Mouse (Mus musculus) Patski (cell line): ENCODE results near the gene Dazap2. TPM values are rescaled to one million over a fixed set of nuclear protein-coding genes. Genes with fewer than 3 reads are reported as not detected.

Experiments
- ATAC-seq: fragments of 100-300 bp; one replicate; pipeline ENCODE4 v1.8.0; 2021
- CTCF ChIA-PET: fragments of 350-600 bp; sonication (Branson Sonifier 250); formaldehyde crosslinking; loops from one replicate; lab custom pipeline; 2022; ENCODE audit warnings: inconsistent platforms; lab: Charles Lee
- POLR2A ChIA-PET: fragments of 350-600 bp; sonication (Branson Sonifier 250); formaldehyde crosslinking; loops from one replicate; lab custom pipeline; 2022; ENCODE audit warnings: antibody characterized with exemption, inconsistent platforms; lab: Charles Lee
- DNase-seq: peaks from one replicate; pipeline ENCODE4 v3.0.0-alpha.2; 2011; ENCODE audit warnings: low read depth, low spot score
- H3K27me3 ChIP-seq: fragments of 371-371 bp; one replicate; pipeline ENCODE4 v1.5.1; 2021
- CTCF ChIP-seq: fragments of 100-300 bp; IDR thresholded peaks from one replicate; pipeline ENCODE4 v1.5.1; 2021
- in situ Hi-C: fragments of 300-500 bp; cut with MboI; formaldehyde crosslinking; loops from 3 replicates; pipeline ENCODE4 v1.11.1; 2018; ENCODE audit warnings: low pct_unique_long_range_greater_than_20kb, mixed read lengths
- polyA plus RNA-seq: library from polyadenylated mRNA; unstranded; gene quantifications from one replicate; pipeline ENCODE4 v1.2.3, GENCODE M21; 2021

Gene Dazap2
- polyA plus RNA-seq, 1 experiment from 2014 or later: 239 TPM

DNA sequence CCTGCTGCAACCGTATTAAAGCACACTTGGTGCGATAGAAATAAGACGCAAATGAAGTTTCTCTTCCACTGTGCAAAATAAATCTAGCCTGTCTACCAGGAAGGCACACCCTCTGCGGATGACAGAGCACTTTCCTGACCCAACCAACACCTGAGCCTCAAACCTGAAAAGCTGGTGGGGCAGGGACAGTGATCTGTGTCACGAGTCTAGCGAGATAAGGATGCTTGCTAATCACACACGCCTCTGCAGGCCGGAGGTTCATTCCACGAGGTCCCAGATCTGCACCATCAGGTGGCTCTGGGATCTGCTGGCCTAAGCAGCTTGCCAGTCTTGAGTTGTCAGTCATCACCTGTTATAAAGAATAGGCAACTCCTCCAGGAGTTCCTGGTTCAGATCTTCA is 36.5 kb downstream of the Dazap2 start:
- in situ Hi-C loops: no loop called here
- no peak for ATAC-seq
- no peak for TF ChIP-seq CTCF
- no peaks in the 10 kb centered on the region for H3K27me3 ChIP-seq
- no peak for DNase-seq
- ChIA-PET CTCF (interaction anchor here (0.8 to 1.8 kb wide), 3 partner anchors 8 to 49 kb away, joined by 3 read pairs; no protein-coding TSS in a partner anchor), POLR2A (interaction anchor here (1.2 kb wide), 1 partner anchor 13 kb away, joined by 3 read pairs; no protein-coding TSS in a partner anchor)

DNA sequence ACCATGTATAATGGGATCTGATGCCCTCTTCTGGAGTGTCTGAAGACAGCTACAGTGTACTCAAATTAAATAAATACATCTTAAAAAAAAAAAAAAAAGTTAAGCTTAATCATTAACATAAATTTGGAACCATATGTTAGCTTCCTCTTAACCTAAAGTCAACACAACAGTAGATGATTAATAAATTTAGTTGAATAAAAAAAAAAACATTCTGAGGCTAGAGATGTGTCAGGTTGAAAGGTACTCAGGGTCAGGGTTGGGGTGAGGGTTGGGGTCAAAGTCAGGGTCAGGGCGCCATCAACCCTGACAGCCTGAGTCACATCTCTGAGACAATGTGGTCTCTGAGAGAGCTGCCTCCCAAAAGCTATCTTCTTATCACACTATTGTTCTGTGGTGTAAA is 39.1 kb downstream of the Dazap2 start:
- ChIA-PET POLR2A (interaction anchor here (0.6 kb wide), 2 partner anchors 160 to 488 kb away, joined by 3 read pairs; no protein-coding TSS in a partner anchor), CTCF (interaction anchor here (2.0 to 2.9 kb wide), 2 partner anchors 9 to 12 kb away, joined by 4 to 9 read pairs; no protein-coding TSS in a partner anchor)
- no peaks in the 10 kb centered on the region for H3K27me3 ChIP-seq
- no peak for TF ChIP-seq CTCF
- DNase-seq: no peak
- in situ Hi-C loops: no loop called here
- no peak for ATAC-seq

DNA sequence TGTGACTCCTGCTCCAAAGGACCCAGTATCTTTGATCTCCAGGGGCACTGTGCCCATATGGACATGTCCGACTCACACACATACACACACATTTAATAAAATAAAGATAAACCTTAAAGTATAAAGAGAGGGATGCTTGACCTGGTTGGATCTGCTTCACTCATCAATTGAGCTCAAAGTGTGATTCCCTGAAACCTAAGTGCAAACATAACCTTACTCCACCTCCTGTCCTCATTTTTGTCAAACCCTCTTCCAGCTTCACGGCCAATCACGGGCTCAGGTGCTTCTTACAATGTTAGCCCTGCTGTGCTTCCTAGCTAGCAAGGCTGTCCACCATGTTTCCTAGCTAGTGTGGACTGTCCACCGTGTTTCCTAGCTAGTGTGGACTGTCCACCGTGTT is 40.1 kb downstream of the Dazap2 start:
- in situ Hi-C loops: no loop called here
- DNase-seq (no peak), ATAC-seq (no peak)
- no peaks in the 10 kb centered on the region for H3K27me3 ChIP-seq
- POLR2A ChIA-PET: interaction anchor here (0.7 kb wide), 1 partner anchor 10 kb away, joined by 3 read pairs; no protein-coding TSS in a partner anchor
- no peak for TF ChIP-seq CTCF
- CTCF ChIA-PET: no interaction called here

DNA sequence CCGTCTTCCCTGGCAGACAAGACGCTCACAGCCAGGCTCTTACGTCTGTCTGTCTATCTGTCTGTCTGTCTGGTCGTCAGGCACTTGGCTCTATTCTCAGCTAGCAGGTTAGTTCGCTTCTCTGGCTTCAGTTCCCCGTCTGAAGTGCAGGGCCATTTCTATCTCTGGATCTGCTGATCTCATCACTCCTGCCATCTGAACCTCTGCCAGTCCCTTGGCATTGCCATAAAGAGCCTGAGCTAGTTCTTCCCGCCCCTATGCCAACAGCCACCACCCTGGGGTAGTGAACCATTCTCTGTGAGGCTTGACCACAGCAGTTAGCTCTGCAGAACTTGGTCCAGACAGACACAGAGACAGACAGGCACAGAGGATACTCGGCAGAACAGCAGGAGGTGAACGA is 45.2 kb downstream of the Dazap2 start:
- in situ Hi-C loops: no loop called here
- TF ChIP-seq CTCF: no peak
- no peak for ATAC-seq
- no peak for DNase-seq
- ChIA-PET POLR2A (no interaction called here), CTCF (interaction anchor here (1.1 to 1.4 kb wide), 2 partner anchors 9 to 18 kb away, joined by 3 to 4 read pairs; no protein-coding TSS in a partner anchor)
- H3K27me3 ChIP-seq: no peaks in the 10 kb centered on the region

DNA sequence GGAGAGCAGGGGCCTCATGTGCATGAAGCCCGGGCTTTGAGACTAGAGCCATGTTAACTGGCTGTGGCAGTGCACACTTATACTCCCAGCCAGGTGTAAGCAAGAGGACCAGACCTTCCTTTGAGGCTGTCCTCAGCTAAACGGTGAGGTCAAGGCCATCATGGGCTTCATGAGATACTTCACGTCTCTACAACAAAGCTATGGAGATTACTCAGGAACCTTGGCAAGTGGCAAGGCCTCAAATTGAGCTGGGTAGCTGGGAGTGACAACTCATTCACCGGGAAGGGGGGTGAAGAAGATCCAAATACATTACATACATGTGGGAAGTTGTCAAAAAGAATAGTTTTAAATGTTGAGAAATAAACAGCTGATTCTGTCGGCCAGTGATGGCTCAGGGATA is 45.7 kb downstream of the Dazap2 start:
- TF ChIP-seq CTCF: no peak
- ChIA-PET CTCF (interaction anchor here (1.4 kb wide), 1 partner anchor 19 kb away, joined by 4 read pairs; no protein-coding TSS in a partner anchor), POLR2A (interaction anchor here (0.7 kb wide), 1 partner anchor 13 kb away, joined by 3 read pairs; no protein-coding TSS in a partner anchor)
- ATAC-seq: no peak
- no peak for DNase-seq
- no peaks in the 10 kb centered on the region for H3K27me3 ChIP-seq
- in situ Hi-C loops: no loop called here

DNA sequence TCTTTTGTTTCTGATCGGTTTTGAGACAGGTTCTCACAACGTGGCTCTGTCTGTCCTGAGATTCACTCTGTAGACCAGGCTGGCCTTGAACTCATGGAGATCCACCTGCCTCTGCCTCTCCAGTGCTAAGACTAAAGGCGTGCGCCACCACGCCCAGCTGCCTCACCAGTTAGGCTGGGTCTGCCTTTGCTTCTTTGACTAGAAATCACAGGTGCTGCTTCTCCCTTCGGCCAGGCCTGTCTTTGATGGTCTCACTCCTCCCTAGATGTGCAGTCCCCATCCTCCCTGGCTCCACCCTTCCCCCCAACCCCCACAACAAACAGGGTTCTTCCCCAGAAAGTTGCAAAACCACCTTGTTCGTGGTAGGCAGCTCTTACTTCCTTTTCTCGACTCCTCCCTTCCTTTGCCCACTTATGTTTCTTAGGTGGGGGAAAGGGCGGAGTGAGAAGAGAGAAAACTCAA is 49.7 kb downstream of the Dazap2 start:
- ChIA-PET POLR2A (interaction anchor here (1.5 kb wide), 1 partner anchor 13 kb away, joined by 3 read pairs; no protein-coding TSS in a partner anchor), CTCF (interaction anchor here (1.5 kb wide), 1 partner anchor 89 kb away, joined by 3 read pairs; no protein-coding TSS in a partner anchor)
- in situ Hi-C loops: no loop called here
- no peak for DNase-seq
- H3K27me3 ChIP-seq: no peaks in the 10 kb centered on the region
- TF ChIP-seq CTCF: no peak
- ATAC-seq: no peak

DNA sequence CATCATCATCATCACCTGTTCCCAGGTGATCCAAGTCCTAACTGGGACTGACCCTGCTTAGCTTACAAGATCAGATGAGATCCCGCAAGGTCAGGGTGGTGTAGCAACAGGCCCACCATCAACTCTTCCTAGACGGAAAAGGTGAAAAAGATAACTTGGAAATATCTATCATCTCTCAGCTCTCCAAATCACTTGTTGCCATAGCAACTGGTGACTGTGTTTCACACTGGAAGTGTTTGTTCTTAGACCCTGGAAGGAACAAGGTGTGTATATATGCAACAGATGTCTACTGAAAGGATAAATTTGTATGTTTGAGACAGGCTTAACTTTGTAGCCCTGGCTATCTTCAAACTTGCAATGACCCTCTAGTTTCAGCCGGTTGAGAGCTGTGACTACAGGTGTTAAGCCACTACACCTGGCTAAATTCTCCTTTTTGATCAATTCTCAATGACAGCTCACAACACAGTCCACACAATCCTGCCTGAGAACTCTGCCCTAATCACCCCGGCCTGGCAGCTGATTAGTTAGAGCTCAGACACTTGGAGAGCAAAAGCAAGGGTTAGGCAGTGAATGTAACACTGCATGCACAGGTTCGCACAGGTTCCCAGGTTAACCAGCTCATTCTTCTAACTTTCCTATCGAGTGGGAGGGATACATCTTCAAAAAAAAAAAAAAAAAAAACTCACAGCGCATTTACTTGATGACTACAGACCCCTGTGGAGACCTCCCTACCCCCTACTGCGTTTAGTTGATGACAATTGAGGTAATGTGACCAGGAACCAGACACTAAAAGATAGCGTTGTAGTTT is 50.5 kb downstream of the Dazap2 start:
- in situ Hi-C loops: no loop called here
- DNase-seq: no peak
- no peak for ATAC-seq
- H3K27me3 ChIP-seq: no peaks in the 10 kb centered on the region
- no peak for TF ChIP-seq CTCF
- CTCF ChIA-PET: interaction anchor here (0.7 to 2.7 kb wide), 4 partner anchors 12 to 532 kb away, joined by 3 to 9 read pairs (median 4); no protein-coding TSS in a partner anchor
- POLR2A ChIA-PET: interaction anchor here (0.5 kb wide), 1 partner anchor 15 kb away, joined by 3 read pairs; no protein-coding TSS in a partner anchor

DNA sequence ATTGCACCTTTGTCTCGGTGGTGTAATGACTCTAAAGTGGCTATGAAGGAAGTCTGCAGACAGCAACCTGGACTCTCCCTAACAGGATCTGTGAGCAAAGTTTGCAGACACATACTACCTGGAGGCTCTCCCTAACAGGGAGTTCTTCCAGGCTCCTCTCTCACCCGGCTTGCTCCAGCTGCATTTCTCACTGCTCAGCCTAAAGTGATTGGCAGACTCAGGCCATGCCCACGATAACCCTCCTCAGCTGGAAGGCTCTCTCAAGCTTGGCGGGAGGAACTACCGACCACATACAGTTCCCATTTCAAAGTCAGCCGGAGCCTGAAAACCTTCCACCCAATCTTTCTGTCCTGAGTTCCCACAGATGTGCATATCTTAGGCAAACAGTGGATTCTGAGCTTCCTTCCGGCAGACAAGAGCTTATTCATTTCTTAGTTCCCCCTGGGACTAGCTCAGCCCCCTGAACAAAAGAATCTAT is 51.1 kb downstream of the Dazap2 start:
- no peak for TF ChIP-seq CTCF
- ChIA-PET POLR2A (interaction anchor here (0.5 to 0.7 kb wide), 3 partner anchors 9 to 31 kb away, joined by 3 read pairs; no protein-coding TSS in a partner anchor), CTCF (interaction anchor here (0.7 to 2.7 kb wide), 4 partner anchors 11 to 532 kb away, joined by 3 to 9 read pairs (median 4); no protein-coding TSS in a partner anchor)
- no peak for ATAC-seq
- DNase-seq: no peak
- H3K27me3 ChIP-seq: no peaks in the 10 kb centered on the region
- in situ Hi-C loops: no loop called here

DNA sequence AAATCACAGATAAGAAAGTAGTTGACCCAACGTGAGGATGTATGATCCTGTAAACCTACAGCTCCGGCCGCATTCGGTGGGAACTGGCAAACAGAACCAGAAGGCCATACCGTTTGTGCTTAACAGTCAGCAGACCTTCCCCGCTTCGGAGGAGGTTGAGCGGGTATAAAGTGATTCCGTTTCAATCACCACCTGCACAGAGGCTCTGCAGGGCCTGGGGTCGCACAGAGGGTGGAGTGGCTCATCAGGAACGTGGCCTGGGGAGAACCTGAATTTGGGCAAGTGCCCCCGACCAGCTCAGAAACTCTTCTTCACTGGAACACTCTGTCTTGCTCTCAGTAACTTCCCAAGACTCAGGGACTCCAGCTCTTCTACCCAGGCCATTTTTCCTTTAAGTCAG is 51.7 kb downstream of the Dazap2 start:
- POLR2A ChIA-PET: interaction anchor here (0.7 kb wide), 2 partner anchors 9 to 30 kb away, joined by 3 read pairs; no protein-coding TSS in a partner anchor
- CTCF ChIA-PET: interaction anchor here (1.7 to 2.7 kb wide), 2 partner anchors 11 to 13 kb away, joined by 4 to 9 read pairs; no protein-coding TSS in a partner anchor
- in situ Hi-C loops: no loop called here
- no peaks in the 10 kb centered on the region for H3K27me3 ChIP-seq
- no peak for ATAC-seq
- TF ChIP-seq CTCF: no peak
- no peak for DNase-seq

DNA sequence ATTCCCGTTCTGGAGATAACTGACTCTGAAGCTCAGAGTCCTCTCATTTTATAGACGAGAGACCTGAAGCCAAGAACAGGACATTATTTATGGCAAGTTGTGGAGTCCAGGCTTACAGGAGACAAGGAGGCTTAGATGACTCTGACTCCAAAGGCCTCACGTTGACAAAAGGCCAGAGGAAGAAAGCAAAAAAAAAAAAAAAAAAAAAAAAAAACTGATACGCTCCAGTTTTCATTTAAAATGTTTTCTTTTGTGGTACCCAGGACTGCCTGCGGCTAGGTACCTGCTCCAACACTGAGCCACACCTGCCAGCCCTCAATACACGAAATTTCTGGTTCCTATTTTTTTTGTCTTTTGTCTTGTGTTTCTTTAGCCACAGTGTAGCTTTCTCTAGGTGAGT is 52.3 kb downstream of the Dazap2 start:
- in situ Hi-C loops: no loop called here
- no peak for TF ChIP-seq CTCF
- H3K27me3 ChIP-seq: no peaks in the 10 kb centered on the region
- DNase-seq (no peak), ATAC-seq (no peak)
- CTCF ChIA-PET: interaction anchor here (1.7 to 2.7 kb wide), 2 partner anchors 10 to 14 kb away, joined by 4 to 9 read pairs; no protein-coding TSS in a partner anchor
- POLR2A ChIA-PET: no interaction called here
